Mouse (Mus musculus): ENCODE data around the gene Rad52.

DNA sequence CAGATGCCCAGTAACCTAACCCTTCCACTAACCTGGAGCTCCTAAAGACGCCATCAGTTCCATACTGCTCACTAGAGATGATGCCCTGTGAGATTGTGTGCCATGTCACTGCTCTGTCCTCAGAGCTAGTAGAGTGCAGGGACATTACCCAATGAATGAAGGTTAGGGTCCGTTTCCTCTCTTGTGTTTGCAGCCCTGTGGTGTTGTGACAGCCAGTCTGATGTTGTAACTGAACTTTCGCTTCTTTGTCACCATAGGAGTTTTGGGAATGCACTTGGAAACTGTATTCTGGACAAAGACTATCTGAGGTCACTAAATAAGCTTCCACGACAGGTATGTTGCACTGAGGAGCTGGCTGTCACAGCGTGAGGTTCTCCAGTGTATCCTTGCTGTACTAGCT, 13.2 kb downstream of the Rad52 start:
- no peak for TF ChIP-seq CHD2 (IDR thresholded peaks at IDR 0.05; ENCODE audit: low read depth, low read length)
- TF ChIP-seq ZNF384 (IDR thresholded peaks at IDR 0.05; ENCODE audit: low read depth, low read length) = no peak
- no peak for TF ChIP-seq ZC3H11A (IDR thresholded peaks at IDR 0.05; ENCODE audit: borderline replicate concordance, low read depth, low read length)
